Mouse (Mus musculus) kidney, adult 11 months (tissue): ENCODE data around the gene Tox2.

Experiments used
- DNase-seq: peaks from one replicate; pipeline ENCODE4 v3.0.0; 2022

Gene Tox2

GRCm38 (mm10) chr2:163202884-163203634 is at the start of gene Tox2:
TSS of gene Tox2 (plus strand) at chr2:163203125.
- no peak for DNase-seq

GRCm38 (mm10) chr2:163154673-163155072 is 48.3 kb upstream of the Tox2 start:
- no peak for DNase-seq

GRCm38 (mm10) chr2:163158979-163159378 is 43.9 kb upstream of the Tox2 start:
- no peak for DNase-seq

GRCm38 (mm10) chr2:163164461-163164990 is 38.4 kb upstream of the Tox2 start:
- no peak for DNase-seq

GRCm38 (mm10) chr2:163166067-163166805 is 36.7 kb upstream of the Tox2 start:
- DNase-seq = no peak

- DNase-seq = no peak
Observed at GRCm38 (mm10) chr2:163171891-163172290, 31.0 kb upstream of the Tox2 start.

- DNase-seq = no peak
Observed at GRCm38 (mm10) chr2:163174066-163174465, 28.9 kb upstream of the Tox2 start.

- DNase-seq = no peak
Observed at GRCm38 (mm10) chr2:163175831-163176230, 27.1 kb upstream of the Tox2 start.

- no peak for DNase-seq
Observed at GRCm38 (mm10) chr2:163176502-163176901, 26.4 kb upstream of the Tox2 start.

- DNase-seq = no peak
Observed at GRCm38 (mm10) chr2:163187552-163187951, 15.4 kb upstream of the Tox2 start.

GRCm38 (mm10) chr2:163189596-163189995 is 13.3 kb upstream of the Tox2 start:
- no peak for DNase-seq

- DNase-seq = no peak
Observed at GRCm38 (mm10) chr2:163190004-163190441, 12.9 kb upstream of the Tox2 start.

- no peak for DNase-seq
Observed at GRCm38 (mm10) chr2:163192485-163192884, 10.4 kb upstream of the Tox2 start.

- DNase-seq = no peak
Observed at GRCm38 (mm10) chr2:163194015-163194414, 8.9 kb upstream of the Tox2 start.

GRCm38 (mm10) chr2:163194543-163194942 is 8.4 kb upstream of the Tox2 start:
- DNase-seq = no peak

- DNase-seq = no peak
Observed at GRCm38 (mm10) chr2:163195106-163195833, 7.7 kb upstream of the Tox2 start.

- no peak for DNase-seq
Observed at GRCm38 (mm10) chr2:163195834-163196145, 7.1 kb upstream of the Tox2 start.

- DNase-seq = no peak
Observed at GRCm38 (mm10) chr2:163201897-163202296, 1.0 kb upstream of the Tox2 start.

- no peak for DNase-seq
Observed at GRCm38 (mm10) chr2:163202553-163202883, 407 bp upstream of the Tox2 start.

GRCm38 (mm10) chr2:163203635-163204547 is 966 bp downstream of the Tox2 start:
- no peak for DNase-seq

GRCm38 (mm10) chr2:163204548-163205261 is 1.8 kb downstream of the Tox2 start:
- no peak for DNase-seq

- no peak for DNase-seq
Observed at GRCm38 (mm10) chr2:163205262-163205647, 2.3 kb downstream of the Tox2 start.
